Mouse (Mus musculus): ENCODE measurements at regions not wholly inside any gene's neighbourhood (a gene's known extent, or its start where the extent isn't known, plus 50 kb on each side); places are given as distances from the start of the nearest gene placed in this dataset.

GRCm38 (mm10) chr8:125314221-125314984 is 255.2 kb downstream of the Sipa1l2 start:
- no peaks in the 10 kb centered on the region for H3K36me3 ChIP-seq (replicated peaks in 1 of 2; ENCODE audit: control insufficient read depth in 1 of 2, insufficient read depth in 1 of 2, low read length in 1 of 2)
- in situ Hi-C loops (cut with MboI; ENCODE audit: low pct_ligation_motif_present, low pct_unique_long_range_greater_than_20kb, low sequenced_read_pairs) = no loop called here
- no peak overlapping the region for H3K4me2 ChIP-seq (ENCODE audit: insufficient read depth, low read depth, poor library complexity, severe bottlenecking)
- DNase-seq (ENCODE audit: extremely low read depth) = no peak
- H3K4me3 ChIP-seq (replicated peaks in 1 of 3; ENCODE audit: low read depth in 2 of 3, low read length in 2 of 3, poor library complexity in 1 of 3) = no peak overlapping the region
- no peak overlapping the region for H3K27ac ChIP-seq (ENCODE audit: insufficient read depth, low read depth)
- no peaks in the 10 kb centered on the region for H3K9me3 ChIP-seq (replicated peaks; ENCODE audit: low read length)
- H3K4me1 ChIP-seq (ENCODE audit: control insufficient read depth in 1 of 2, insufficient read depth in 2 of 2) = peaks cover 0 to 13% of the 10 kb centered on the region in 2 experiments; a peak in 2 of 4 replicates
- dilution Hi-C loops (cut with MboI; ENCODE audit: extremely low pct_ligation_motif_present, extremely low pct_unique_long_range_greater_than_20kb, low sequenced_read_pairs) = no loop called here
- no peak for TF ChIP-seq RCOR1 (conservative IDR thresholded peaks at IDR 0.05; ENCODE audit: low read depth, low read length)
- TF ChIP-seq TBP (conservative IDR thresholded peaks at IDR 0.05; ENCODE audit: low read depth, low read length) = no peak
- TF ChIP-seq RAD21 (IDR thresholded peaks at IDR 0.05; ENCODE audit: low read depth, low read length) = no peak
- TF ChIP-seq MAX (IDR thresholded peaks at IDR 0.05; ENCODE audit: low read length) = no peak
- no peak for TF ChIP-seq HCFC1 (IDR thresholded peaks at IDR 0.05; ENCODE audit: low read depth, low read length)
- no peak for TF ChIP-seq USF1 (IDR thresholded peaks at IDR 0.05; ENCODE audit: low read depth, low read length)
- no peak for TF ChIP-seq ELF1 (IDR thresholded peaks at IDR 0.05; ENCODE audit: low read depth, low read length)
- no peak for TF ChIP-seq SMC3 (IDR thresholded peaks at IDR 0.05; ENCODE audit: low read depth, low read length)
- no peak for TF ChIP-seq JUN (IDR thresholded peaks at IDR 0.05; ENCODE audit: insufficient read depth, low read depth, low read length)
- TF ChIP-seq MEF2A (IDR thresholded peaks at IDR 0.05; ENCODE audit: borderline replicate concordance, low read depth, low read length) = no peak
- TF ChIP-seq PAX5 (IDR thresholded peaks at IDR 0.05; ENCODE audit: low read length) = no peak
- no peak for TF ChIP-seq POLR2AphosphoS2 (IDR thresholded peaks at IDR 0.05; ENCODE audit: low read depth, low read length)
- TF ChIP-seq ZKSCAN1 (IDR thresholded peaks at IDR 0.05; ENCODE audit: borderline replicate concordance, low read depth, low read length) = no peak
- TF ChIP-seq IRF4 (IDR thresholded peaks at IDR 0.05; ENCODE audit: low read depth, low read length) = no peak
- no peak overlapping the region for H3K9ac ChIP-seq (ENCODE audit: insufficient read depth, low read depth)
- no peaks in the 10 kb centered on the region for H3K27me3 ChIP-seq (replicated peaks)
- H3K79me2 ChIP-seq (replicated peaks; ENCODE audit: control insufficient read depth, extremely low read depth, insufficient read depth, poor library complexity, severe bottlenecking) = no peaks in the 10 kb centered on the region

GRCm38 (mm10) chr8:125311228-125312053 is 257.4 kb downstream of the Disc1 start:
- no peak overlapping the region for H3K27ac ChIP-seq (ENCODE audit: insufficient read depth, low read depth)
- in situ Hi-C loops (cut with MboI; ENCODE audit: low pct_ligation_motif_present, low pct_unique_long_range_greater_than_20kb, low sequenced_read_pairs) = no loop called here

More at GRCm38 (mm10) chr8:125311228-125312053, 257.4 kb downstream of the Disc1 start:
- Histone ChIP-seq H3K4me3 (replicated peaks in 1 of 3; ENCODE audit: low read depth in 2 of 3, low read length in 2 of 3, poor library complexity in 1 of 3) (no peak overlapping the region), H3K4me1 (ENCODE audit: control insufficient read depth in 1 of 2, insufficient read depth in 2 of 2) (peaks cover 0 to 13% of the 10 kb centered on the region in 2 experiments; a peak in 2 of 4 replicates), H3K4me2 (ENCODE audit: insufficient read depth, low read depth, poor library complexity, severe bottlenecking) (no peak overlapping the region), H3K27me3 (replicated peaks) (peaks cover 1% of the 10 kb centered on the region), H3K79me2 (replicated peaks; ENCODE audit: control insufficient read depth, extremely low read depth, insufficient read depth, poor library complexity, severe bottlenecking) (no peaks in the 10 kb centered on the region), H3K9me3 (replicated peaks; ENCODE audit: low read length) (no peaks in the 10 kb centered on the region), H3K9ac (ENCODE audit: insufficient read depth, low read depth) (no peak overlapping the region), H3K36me3 (replicated peaks in 1 of 2; ENCODE audit: control insufficient read depth in 1 of 2, insufficient read depth in 1 of 2, low read length in 1 of 2) (no peaks in the 10 kb centered on the region)
- DNase-seq (ENCODE audit: extremely low read depth) = no peak
- dilution Hi-C loops (cut with MboI; ENCODE audit: extremely low pct_ligation_motif_present, extremely low pct_unique_long_range_greater_than_20kb, low sequenced_read_pairs) = no loop called here
- TF ChIP-seq USF1 (IDR thresholded peaks at IDR 0.05; ENCODE audit: low read depth, low read length) (no peak), MXI1 (IDR thresholded peaks at IDR 0.05; ENCODE audit: low read depth, low read length) (no peak), RCOR1 (conservative IDR thresholded peaks at IDR 0.05; ENCODE audit: low read depth, low read length) (no peak), TCF12 (IDR thresholded peaks at IDR 0.05; ENCODE audit: low read depth, low read length) (no peak), SMC3 (IDR thresholded peaks at IDR 0.05; ENCODE audit: low read depth, low read length) (no peak), BHLHE40 (IDR thresholded peaks at IDR 0.05; ENCODE audit: low read depth, low read length) (no peak), CTCF (conservative IDR thresholded peaks at IDR 0.05 in 1 of 2, IDR thresholded peaks at IDR 0.05 in 1 of 2; ENCODE audit: low read depth in 2 of 2, low read length in 2 of 2) (no peak), RAD21 (IDR thresholded peaks at IDR 0.05; ENCODE audit: low read depth, low read length) (no peak), SIN3A (IDR thresholded peaks at IDR 0.05; ENCODE audit: low read length) (no peak), USF2 (conservative IDR thresholded peaks at IDR 0.05; ENCODE audit: low read depth, low read length) (no peak), MAFK (IDR thresholded peaks at IDR 0.05; ENCODE audit: insufficient replicate concordance, low read length) (no peak), ZC3H11A (IDR thresholded peaks at IDR 0.05; ENCODE audit: low read depth, low read length) (no peak), JUND (conservative IDR thresholded peaks at IDR 0.05; ENCODE audit: low read depth, low read length) (no peak), CHD2 (IDR thresholded peaks at IDR 0.05; ENCODE audit: low read length) (no peak), ZMIZ1 (IDR thresholded peaks at IDR 0.05; ENCODE audit: low read depth, low read length) (no peak), TBP (conservative IDR thresholded peaks at IDR 0.05; ENCODE audit: low read depth, low read length) (no peak)

All from CH12.LX (cell line).